Mouse (Mus musculus) ES-Bruce4 (cell line): ENCODE measurements around the gene Naa35.

Experiments used
- CTCF ChIP-seq: IDR thresholded peaks from one replicate; pipeline ENCODE4 v1.8.1; 2011; ENCODE audit warnings: low read depth, low read length
- EP300 ChIP-seq: IDR thresholded peaks from 2 replicates; pipeline ENCODE4 v1.6.1; 2011; ENCODE audit warnings: low read depth, low read length; ENCODE audit not compliant: insufficient read depth
- POLR2A ChIP-seq: IDR thresholded peaks from one replicate; pipeline ENCODE4 v1.8.1; 2011; ENCODE audit warnings: low read length; ENCODE audit not compliant: insufficient read depth

DNA sequence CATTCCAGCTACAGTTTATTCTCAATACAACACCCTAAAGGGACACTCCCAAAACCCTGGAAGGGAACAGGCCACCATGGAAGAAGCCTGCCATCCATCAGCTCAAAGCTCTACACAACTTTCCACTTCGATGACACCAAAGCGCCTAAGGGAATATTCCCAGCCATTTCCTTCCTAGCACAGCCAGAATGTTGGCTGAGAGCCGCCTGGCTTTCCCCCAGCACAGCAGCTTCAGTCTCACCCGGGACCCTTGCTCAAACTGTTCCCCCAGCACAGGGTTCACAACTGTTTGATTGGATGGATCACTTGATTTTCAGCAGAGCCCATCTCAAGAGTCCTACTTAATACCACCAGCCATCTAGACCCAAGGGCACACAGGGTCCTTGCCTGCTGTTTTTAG is 37.3 kb upstream of the Naa35 start:
- TF ChIP-seq POLR2A (no peak), CTCF (no peak), EP300 (no peak)
